Mouse (Mus musculus) intestine, embryonic 14.5 days (tissue): ENCODE measurements around the gene Edaradd. TPM values are rescaled to one million over a fixed set of nuclear protein-coding genes. Genes with fewer than 3 reads are reported as not detected.
A peak's percentile ranks its signal among the peaks of the same experiment; 100 is the strongest.

Experiments
- ATAC-seq: fragments of 200-750 bp; cut with Nextera tagmentation; replicated peaks from 2 replicates; pipeline ENCODE4 v1.8.0; 2017; ENCODE audit warnings: low read depth, moderate number of reproducible peaks, moderate TSS enrichment, moderate library complexity; ENCODE audit not compliant: low FRiP score, low TSS enrichment
- DNase-seq: peaks from one replicate; pipeline ENCODE4 v3.0.0-alpha.2; 2018; ENCODE audit warnings: low spot score
- H3K27ac ChIP-seq: fragments of 300-500 bp; sonication (generic); 2 replicates; pipeline ENCODE4 v1.5.1; 2014; ENCODE audit warnings: low read depth, mild to moderate bottlenecking, control low read depth
- H3K27me3 ChIP-seq: fragments of 300-500 bp; sonication (generic); replicated peaks from 2 replicates; pipeline ENCODE4 v1.6.1; 2014; ENCODE audit warnings: low read length, control low read depth; ENCODE audit not compliant: control insufficient read depth, insufficient read depth
- H3K36me3 ChIP-seq: fragments of 300-500 bp; sonication (generic); 2 replicates; pipeline ENCODE4 v1.6.1; 2014; ENCODE audit warnings: low read length, control low read depth; ENCODE audit not compliant: control insufficient read depth, insufficient read depth
- H3K4me1 ChIP-seq: fragments of 300-500 bp; sonication (generic); replicated peaks from 2 replicates; pipeline ENCODE4 v1.6.1; 2014; ENCODE audit warnings: low read length, control low read depth, mixed read lengths; ENCODE audit not compliant: control insufficient read depth, insufficient read depth
- H3K4me2 ChIP-seq: fragments of 300-500 bp; sonication (generic); 2 replicates; pipeline ENCODE4 v1.6.1; 2014; ENCODE audit warnings: low read length
- H3K4me3 ChIP-seq: fragments of 300-500 bp; sonication (generic); 2 replicates; pipeline ENCODE4 v1.5.1; 2014; ENCODE audit warnings: low read depth, low read length, control low read depth, mixed read lengths
- H3K9ac ChIP-seq: fragments of 300-500 bp; sonication (generic); 2 replicates; pipeline ENCODE4 v1.6.1; 2014; ENCODE audit warnings: mild to moderate bottlenecking, low read length
- H3K9me3 ChIP-seq: fragments of 300-500 bp; sonication (generic); 2 replicates; pipeline ENCODE4 v1.6.1; 2016; ENCODE audit warnings: low read length, control low read depth; ENCODE audit not compliant: control insufficient read depth
- WGBS: fragments of 180-500 bp; shearing (Covaris S2); extraction: QIAGEN DNeasy Blood & Tissue Kit; methylation state at CpG from one replicate; pipeline ENCODE4 v1.1.7; 2014; 5-methylcytosine and 5-hydroxymethylcytosine counted together
- polyA plus RNA-seq: library from polyadenylated mRNA; unstranded; fragments of >200 nt; fragmentation: Nextera tagmentation; extraction: Ambion mirVana; gene quantifications from 2 replicates; pipeline ENCODE4 v1.2.1, GENCODE M21; 2014

Edaradd gene
- polyA plus RNA-seq, 1 experiment from 2014 or later: 1.5 TPM

DNA sequence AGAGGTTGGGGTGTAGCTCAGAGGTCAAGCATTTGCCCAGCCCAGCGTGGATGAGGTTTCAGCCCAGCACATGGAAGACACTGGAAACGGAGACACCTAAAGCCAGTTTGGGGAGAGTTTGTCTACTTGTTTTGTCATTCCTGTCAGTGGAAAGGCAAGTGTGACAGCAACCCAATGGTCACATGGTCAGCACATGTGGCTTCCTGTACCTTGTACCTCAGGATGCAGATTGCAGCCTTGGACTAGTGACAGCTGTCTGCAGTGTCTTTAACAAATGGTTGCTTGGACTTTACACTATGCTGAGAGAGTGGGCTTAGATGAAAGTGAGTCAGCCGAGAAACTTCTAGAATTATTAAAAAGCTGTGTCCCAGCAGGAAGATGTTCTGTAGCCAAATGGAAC, 14.4 kb upstream of the Edaradd start:
- H3K9ac ChIP-seq: no peak overlapping the region
- DNase-seq: no peak
- no peak overlapping the region for H3K4me2 ChIP-seq
- 64% methylated on average over 3 of the region's 3 CpGs for WGBS
- no peaks in the 10 kb centered on the region for H3K36me3 ChIP-seq
- H3K4me3 ChIP-seq: no peak overlapping the region
- no peaks in the 10 kb centered on the region for H3K27me3 ChIP-seq
- ATAC-seq: no peak
- no peaks in the 10 kb centered on the region for H3K9me3 ChIP-seq
- no peak overlapping the region for H3K27ac ChIP-seq
- no peaks in the 10 kb centered on the region for H3K4me1 ChIP-seq

DNA sequence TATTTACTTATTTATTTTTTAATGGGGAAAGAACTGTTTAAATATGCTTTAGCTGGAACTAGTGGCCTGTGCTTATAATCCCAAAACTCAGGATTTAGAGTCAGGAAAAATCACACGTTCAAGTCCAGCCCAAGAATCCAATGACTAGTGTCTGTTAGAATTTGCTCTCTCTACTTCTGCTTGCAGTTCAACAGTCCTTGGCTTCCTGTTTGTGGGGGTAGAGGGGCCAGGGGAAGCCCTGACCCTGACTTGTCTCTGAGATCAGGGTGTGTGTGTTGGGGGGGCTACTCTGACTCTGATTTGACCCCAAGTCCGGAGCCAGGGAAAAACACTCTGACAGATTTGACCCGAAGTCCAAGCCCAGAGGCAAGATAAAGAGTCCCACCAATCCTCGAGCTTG, 5.4 kb upstream of the Edaradd start:
- H3K9ac ChIP-seq: no peak overlapping the region
- no peaks in the 10 kb centered on the region for H3K4me1 ChIP-seq
- H3K9me3 ChIP-seq: no peaks in the 10 kb centered on the region
- no peaks in the 10 kb centered on the region for H3K36me3 ChIP-seq
- ATAC-seq: no peak
- H3K27ac ChIP-seq: no peak overlapping the region
- no peaks in the 10 kb centered on the region for H3K27me3 ChIP-seq
- DNase-seq: no peak
- no peak overlapping the region for H3K4me2 ChIP-seq
- 87% methylated on average over 4 of the region's 4 CpGs for WGBS
- no peak overlapping the region for H3K4me3 ChIP-seq

DNA sequence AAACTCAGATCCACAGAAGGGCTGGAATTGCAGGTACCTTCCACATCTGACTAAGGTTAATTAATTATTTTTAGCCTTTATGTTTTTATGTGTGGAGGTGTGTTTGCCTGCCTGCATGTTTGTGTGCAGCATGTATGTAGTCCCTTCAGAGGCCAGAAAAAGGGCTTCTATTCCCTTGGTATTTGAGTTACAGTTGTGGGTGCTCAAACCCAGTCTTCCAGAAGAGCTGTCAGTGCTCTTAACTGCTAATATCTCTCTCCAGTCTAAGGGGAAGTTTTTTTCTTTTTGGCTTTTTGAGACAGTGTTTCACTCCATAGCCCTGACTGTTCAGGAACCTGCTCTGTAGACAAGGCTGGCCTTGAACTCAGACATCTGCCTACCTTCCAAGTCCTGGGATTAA, 2.1 kb upstream of the Edaradd start:
- H3K4me2 ChIP-seq: no peak overlapping the region
- H3K9ac ChIP-seq: no peak overlapping the region
- no peak overlapping the region for H3K27ac ChIP-seq
- no peaks in the 10 kb centered on the region for H3K9me3 ChIP-seq
- H3K4me1 ChIP-seq: no peaks in the 10 kb centered on the region
- H3K36me3 ChIP-seq: no peaks in the 10 kb centered on the region
- H3K27me3 ChIP-seq: peaks cover 8% of the 10 kb centered on the region; the same call in 1 of the 2 replicates
- no peak for DNase-seq
- H3K4me3 ChIP-seq: no peak overlapping the region
- no peak for ATAC-seq

DNA sequence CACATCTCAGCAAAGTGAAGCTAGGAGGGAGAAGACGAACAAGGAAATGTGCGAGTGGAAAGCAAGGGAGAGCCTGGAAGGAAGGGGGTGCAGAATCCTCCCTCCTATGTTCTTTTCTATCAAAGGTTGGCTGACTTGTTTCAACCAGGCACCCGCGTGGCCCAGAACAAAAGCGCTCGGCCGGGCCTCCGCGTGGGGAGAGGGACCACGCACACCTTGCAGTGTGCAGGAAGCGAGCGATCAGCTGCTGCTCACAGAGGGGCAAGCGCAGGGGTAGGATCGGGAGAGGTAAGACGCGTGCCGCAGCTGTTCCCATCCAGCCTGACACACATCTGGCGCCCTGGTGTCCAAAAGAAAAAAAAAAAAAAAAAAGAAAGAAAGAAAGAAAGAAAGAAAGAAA, 867 bp downstream of the Edaradd start:
- no peak for ATAC-seq
- peak overlapping the region; percentile 84 for H3K4me2 ChIP-seq
- no peak overlapping the region for H3K27ac ChIP-seq
- H3K9me3 ChIP-seq: no peaks in the 10 kb centered on the region
- peaks cover 8% of the 10 kb centered on the region; the same call in 1 of the 2 replicates for H3K27me3 ChIP-seq
- H3K4me1 ChIP-seq: no peaks in the 10 kb centered on the region
- peak; percentile 69 for DNase-seq
- WGBS: 3% methylated on average over 18 of the region's 18 CpGs
- H3K4me3 ChIP-seq: peak overlapping the region; percentile 48
- H3K9ac ChIP-seq: 0 out of 2 replicates have a peak overlapping the region, but pooled peaks have one; percentile 25
- H3K36me3 ChIP-seq: no peaks in the 10 kb centered on the region

DNA sequence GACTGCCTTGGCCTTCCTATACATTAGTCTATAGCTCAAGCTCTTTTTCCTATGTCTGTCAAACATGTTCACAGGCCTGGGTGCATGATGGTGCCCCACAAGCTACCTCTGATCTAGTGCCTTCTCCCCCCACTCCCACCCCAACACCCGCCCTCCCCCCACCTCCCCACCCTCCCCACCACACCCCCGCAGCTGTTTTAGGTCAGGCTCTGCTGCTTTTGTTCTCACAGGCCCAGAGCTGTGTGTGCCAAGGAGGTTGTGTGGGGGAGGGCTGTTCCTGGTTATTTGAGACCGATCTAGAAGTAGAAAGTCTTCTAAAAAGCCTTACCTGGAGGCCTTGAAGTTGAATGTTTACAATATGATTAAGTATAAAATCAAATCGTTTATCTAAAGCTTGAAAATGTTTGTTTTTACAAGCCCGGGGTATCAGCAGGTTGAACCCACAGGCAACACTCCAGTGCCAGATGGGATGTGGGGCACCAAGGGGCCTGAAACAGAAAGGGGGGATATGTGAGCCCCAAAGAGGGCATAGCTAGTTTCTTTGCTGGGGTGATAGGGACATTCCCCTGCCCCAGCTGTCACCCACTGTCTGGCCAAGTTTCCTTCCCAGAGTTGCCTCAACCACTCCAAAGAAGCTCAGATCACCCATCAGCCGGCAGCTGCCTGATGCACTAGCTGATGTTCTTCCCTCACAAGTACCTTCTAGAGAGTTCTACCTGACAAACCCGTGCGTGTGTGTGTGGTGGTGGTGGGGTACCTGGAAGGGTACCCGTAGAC, 8.9 kb downstream of the Edaradd start:
- H3K9me3 ChIP-seq: no peaks in the 10 kb centered on the region
- H3K4me2 ChIP-seq: no peak overlapping the region
- H3K27me3 ChIP-seq: no peaks in the 10 kb centered on the region
- 0 out of 2 replicates have a peak, but pooled peaks have one; percentile 47 for ATAC-seq
- DNase-seq: no peak
- no peak overlapping the region for H3K9ac ChIP-seq
- no peaks in the 10 kb centered on the region for H3K36me3 ChIP-seq
- no peak overlapping the region for H3K4me3 ChIP-seq
- H3K4me1 ChIP-seq: no peaks in the 10 kb centered on the region
- H3K27ac ChIP-seq: no peak overlapping the region
- 59% methylated on average over 9 of the region's 9 CpGs for WGBS

DNA sequence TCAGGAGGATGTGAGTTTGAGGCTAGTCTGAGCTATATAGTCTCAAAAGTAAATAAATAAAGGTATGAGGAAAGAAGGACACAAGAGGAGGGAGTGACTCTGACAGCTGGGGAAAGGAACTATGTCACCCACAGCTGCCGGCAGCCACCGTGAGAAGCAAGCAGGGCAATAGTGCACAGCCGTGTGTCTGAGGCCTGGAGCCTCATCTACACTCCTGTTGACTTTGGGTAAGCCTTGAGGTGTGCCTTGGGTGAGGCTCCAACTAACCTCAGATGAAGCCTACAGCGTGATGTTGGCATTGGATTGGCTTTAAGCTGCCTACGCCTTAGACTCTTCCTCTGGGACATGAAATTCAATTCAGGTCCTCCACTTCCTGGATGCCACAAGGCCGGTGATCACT, 10.2 kb downstream of the Edaradd start:
- Histone ChIP-seq H3K27ac (no peak overlapping the region), H3K4me2 (no peak overlapping the region), H3K36me3 (no peaks in the 10 kb centered on the region), H3K4me1 (no peaks in the 10 kb centered on the region), H3K27me3 (no peaks in the 10 kb centered on the region), H3K9ac (no peak overlapping the region), H3K4me3 (no peak overlapping the region), H3K9me3 (no peaks in the 10 kb centered on the region)
- 89% methylated on average over 6 of the region's 6 CpGs for WGBS
- DNase-seq: no peak
- no peak for ATAC-seq

DNA sequence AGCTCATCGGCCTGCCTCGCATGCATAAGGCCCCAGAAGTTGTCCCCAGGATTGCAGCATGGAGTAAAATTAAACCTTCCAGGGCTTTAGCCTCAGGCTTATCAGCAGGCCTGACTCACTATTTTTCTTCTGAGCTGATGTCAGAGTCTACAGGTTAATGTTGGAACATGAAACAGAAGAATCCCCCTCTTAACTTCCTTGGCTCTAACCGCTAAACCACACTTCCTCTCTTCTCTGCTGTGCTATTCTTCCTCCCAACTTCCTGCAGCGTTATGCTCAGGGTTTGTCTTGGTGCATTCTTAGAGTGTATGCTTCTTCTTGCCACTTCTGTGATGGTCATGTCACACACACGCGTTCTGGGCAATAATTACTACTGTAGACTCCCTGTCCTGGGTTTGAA, 12.8 kb downstream of the Edaradd start:
- no peak for ATAC-seq
- Histone ChIP-seq H3K4me2 (no peak overlapping the region), H3K36me3 (no peaks in the 10 kb centered on the region), H3K4me1 (no peaks in the 10 kb centered on the region), H3K9me3 (no peaks in the 10 kb centered on the region), H3K4me3 (no peak overlapping the region), H3K9ac (no peak overlapping the region), H3K27me3 (no peaks in the 10 kb centered on the region), H3K27ac (no peak overlapping the region)
- 87% methylated on average over 6 of the region's 6 CpGs for WGBS
- DNase-seq: no peak

DNA sequence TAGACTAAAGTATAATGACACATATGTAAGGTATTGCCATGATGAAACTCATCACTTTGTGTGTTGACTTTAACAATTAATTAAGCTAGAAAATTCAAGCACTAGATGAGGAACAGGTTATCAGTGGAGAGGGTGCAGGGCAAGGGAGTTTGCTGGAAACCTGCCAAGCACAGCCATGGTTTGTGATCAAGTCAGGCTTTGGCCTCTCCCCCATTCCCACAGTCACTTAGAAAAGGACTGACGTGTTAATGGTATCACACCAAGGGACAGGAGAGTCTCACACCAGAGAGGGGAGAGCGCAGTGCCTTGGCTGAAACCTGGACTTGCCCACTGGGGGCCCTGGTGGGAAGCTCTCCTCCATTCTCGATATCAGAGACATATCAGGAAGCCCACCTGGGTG, 14.9 kb downstream of the Edaradd start:
- no peaks in the 10 kb centered on the region for H3K27me3 ChIP-seq
- H3K4me1 ChIP-seq: no peaks in the 10 kb centered on the region
- no peak overlapping the region for H3K9ac ChIP-seq
- ATAC-seq (no peak), DNase-seq (no peak)
- 84% methylated on average over 3 of the region's 3 CpGs for WGBS
- H3K36me3 ChIP-seq: no peaks in the 10 kb centered on the region
- no peaks in the 10 kb centered on the region for H3K9me3 ChIP-seq
- H3K4me3 ChIP-seq: no peak overlapping the region
- H3K4me2 ChIP-seq: no peak overlapping the region
- no peak overlapping the region for H3K27ac ChIP-seq

DNA sequence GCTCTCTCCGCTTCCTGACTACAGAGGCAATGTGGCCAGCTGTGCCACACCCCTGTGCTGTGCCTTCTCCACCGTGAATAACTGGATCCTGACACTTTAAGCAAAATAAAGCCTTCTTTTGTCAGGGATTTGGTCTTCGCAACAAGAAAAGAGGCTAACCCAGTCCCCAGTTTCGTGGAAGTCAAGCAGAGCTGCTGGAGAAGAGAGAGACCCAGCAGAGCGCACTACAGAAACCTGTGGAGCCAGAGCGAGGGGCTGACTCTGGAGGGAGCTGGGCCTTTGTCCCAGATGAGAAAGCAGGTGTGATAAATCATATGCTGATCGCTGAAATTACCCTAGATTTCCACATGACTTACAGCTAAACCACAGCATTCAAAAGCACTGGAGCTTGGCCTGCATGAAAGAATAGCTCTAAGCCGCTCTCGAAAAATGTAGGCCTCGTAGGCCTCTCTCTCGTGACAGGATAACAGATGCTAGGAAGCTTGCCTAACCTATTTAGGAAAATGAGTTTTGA, 16.9 kb downstream of the Edaradd start:
- WGBS: 45% methylated on average over 11 of the region's 11 CpGs
- H3K9ac ChIP-seq: no peak overlapping the region
- H3K4me2 ChIP-seq: no peak overlapping the region
- no peaks in the 10 kb centered on the region for H3K9me3 ChIP-seq
- H3K27ac ChIP-seq: no peak overlapping the region
- DNase-seq: no peak
- ATAC-seq: no peak
- no peaks in the 10 kb centered on the region for H3K27me3 ChIP-seq
- H3K4me1 ChIP-seq: no peaks in the 10 kb centered on the region
- H3K4me3 ChIP-seq: no peak overlapping the region
- no peaks in the 10 kb centered on the region for H3K36me3 ChIP-seq
